Mouse (Mus musculus) Patski (cell line): Measurements from ENCODE around the gene Atf7ip. TPM values are rescaled to one million over a fixed set of nuclear protein-coding genes. Genes with fewer than 3 reads are reported as not detected.

Experiments
- ATAC-seq: fragments of 100-300 bp; one replicate; pipeline ENCODE4 v1.8.0; 2021
- CTCF ChIA-PET: fragments of 350-600 bp; sonication (Branson Sonifier 250); formaldehyde crosslinking; loops from one replicate; lab custom pipeline; 2022; ENCODE audit warnings: inconsistent platforms; lab: Charles Lee
- POLR2A ChIA-PET: fragments of 350-600 bp; sonication (Branson Sonifier 250); formaldehyde crosslinking; loops from one replicate; lab custom pipeline; 2022; ENCODE audit warnings: antibody characterized with exemption, inconsistent platforms; lab: Charles Lee
- DNase-seq: peaks from one replicate; pipeline ENCODE4 v3.0.0-alpha.2; 2011; ENCODE audit warnings: low read depth, low spot score
- H3K27me3 ChIP-seq: fragments of 371-371 bp; one replicate; pipeline ENCODE4 v1.5.1; 2021
- CTCF ChIP-seq: fragments of 100-300 bp; IDR thresholded peaks from one replicate; pipeline ENCODE4 v1.5.1; 2021
- in situ Hi-C: fragments of 300-500 bp; cut with MboI; formaldehyde crosslinking; loops from 3 replicates; pipeline ENCODE4 v1.11.1; 2018; ENCODE audit warnings: low pct_unique_long_range_greater_than_20kb, mixed read lengths
- polyA plus RNA-seq: library from polyadenylated mRNA; unstranded; gene quantifications from one replicate; pipeline ENCODE4 v1.2.3, GENCODE M21; 2021

Atf7ip gene
- polyA plus RNA-seq, 1 experiment from 2014 or later: 19.9 TPM

- no peak for ATAC-seq
- POLR2A ChIA-PET: no interaction called here
- in situ Hi-C loops: no loop called here
These were observed 8.2 kb upstream of the Atf7ip start for GRCm38 (mm10) chr6:136497744-136498143.

GRCm38 (mm10) chr6:136499292-136499977, 6.5 kb upstream of the Atf7ip start:
- TF ChIP-seq CTCF: no peak
- CTCF ChIA-PET: interaction anchor here (0.9 to 2.7 kb wide), 4 partner anchors 11 to 78 kb away, joined by 3 to 9 read pairs (median 3); no protein-coding TSS in a partner anchor
- in situ Hi-C loops: no loop called here
- DNase-seq (peak; percentile 46), ATAC-seq (peak; percentile 93)
- no peaks in the 10 kb centered on the region for H3K27me3 ChIP-seq
- POLR2A ChIA-PET: interaction anchor here (1.0 kb wide), 1 partner anchor 11 kb away, joined by 3 read pairs; no protein-coding TSS in a partner anchor

More at GRCm38 (mm10) chr6:136497744-136498143, 8.2 kb upstream of the Atf7ip start:
- CTCF ChIA-PET: interaction anchor here (0.7 to 1.3 kb wide), 2 partner anchors 10 to 38 kb away, joined by 3 read pairs; no protein-coding TSS in a partner anchor
- DNase-seq: no peak
- H3K27me3 ChIP-seq: no peaks in the 10 kb centered on the region
- no peak for TF ChIP-seq CTCF

- no peak for TF ChIP-seq CTCF
- H3K27me3 ChIP-seq: no peaks in the 10 kb centered on the region
- in situ Hi-C loops: no loop called here
- DNase-seq (no peak), ATAC-seq (no peak)
- ChIA-PET POLR2A (no interaction called here), CTCF (no interaction called here)
These were observed 2.7 kb downstream of the Atf7ip start for GRCm38 (mm10) chr6:136508652-136509051.

- H3K27me3 ChIP-seq: no peaks in the 10 kb centered on the region
- peak; percentile 73 for DNase-seq
- ChIA-PET CTCF (interaction anchor here (1.2 to 2.2 kb wide), 4 partner anchors 11 to 95 kb away, joined by 3 to 9 read pairs (median 5); partner anchors contain the start of gene E330021D16Rik), POLR2A (interaction anchor here (0.9 kb wide), 1 partner anchor 11 kb away, joined by 3 read pairs; no protein-coding TSS in a partner anchor)
- in situ Hi-C loops: no loop called here
- ATAC-seq: peak; percentile 95
- no peak for TF ChIP-seq CTCF
These were observed 5.0 kb downstream of the Atf7ip start for GRCm38 (mm10) chr6:136510945-136511344.

- CTCF ChIA-PET: interaction anchor here (1.2 kb wide), 1 partner anchor 42 kb away, joined by 4 read pairs; no protein-coding TSS in a partner anchor
- POLR2A ChIA-PET: interaction anchor here (0.8 kb wide), 1 partner anchor 12 kb away, joined by 3 read pairs; no protein-coding TSS in a partner anchor
- no peaks in the 10 kb centered on the region for H3K27me3 ChIP-seq
- ATAC-seq: no peak
- in situ Hi-C loops: no loop called here
- no peak for TF ChIP-seq CTCF
- DNase-seq: no peak
These were observed 6.4 kb downstream of the Atf7ip start for GRCm38 (mm10) chr6:136512351-136512750.

GRCm38 (mm10) chr6:136516626-136517025, 10.7 kb downstream of the Atf7ip start:
- no peak for TF ChIP-seq CTCF
- ATAC-seq (no peak), DNase-seq (no peak)
- ChIA-PET CTCF (interaction anchor here (4.1 kb wide), 1 partner anchor 50 kb away, joined by 12 read pairs; no protein-coding TSS in a partner anchor), POLR2A (no interaction called here)
- in situ Hi-C loops: loop anchor here (5.0 kb wide), 3 partner anchors 36 to 89 kb away; no protein-coding TSS in a partner anchor
- no peaks in the 10 kb centered on the region for H3K27me3 ChIP-seq

GRCm38 (mm10) chr6:136517221-136517620, 11.3 kb downstream of the Atf7ip start:
- ATAC-seq (no peak), DNase-seq (no peak)
- in situ Hi-C loops: loop anchor here (5.0 kb wide), 3 partner anchors 35 to 90 kb away; no protein-coding TSS in a partner anchor
- CTCF ChIA-PET: interaction anchor here (4.1 to 5.1 kb wide), 2 partner anchors 50 to 95 kb away, joined by 12 to 42 read pairs; no protein-coding TSS in a partner anchor
- no peak for TF ChIP-seq CTCF
- no peaks in the 10 kb centered on the region for H3K27me3 ChIP-seq
- POLR2A ChIA-PET: no interaction called here

- ChIA-PET CTCF (interaction anchor here (0.7 to 5.1 kb wide), 10 partner anchors 11 to 97 kb away, joined by 3 to 42 read pairs (median 3); no protein-coding TSS in a partner anchor), POLR2A (interaction anchor here (1.0 kb wide), 1 partner anchor 96 kb away, joined by 3 read pairs; no protein-coding TSS in a partner anchor)
- peak; percentile 97 for ATAC-seq
- DNase-seq: peak; percentile 91
- in situ Hi-C loops: loop anchor here (5.0 kb wide), 3 partner anchors 34 to 91 kb away; no protein-coding TSS in a partner anchor
- peak; percentile 57 for TF ChIP-seq CTCF
- H3K27me3 ChIP-seq: no peaks in the 10 kb centered on the region
These were observed 12.7 kb downstream of the Atf7ip start for GRCm38 (mm10) chr6:136518537-136519246.

GRCm38 (mm10) chr6:136519254-136519653, 13.3 kb downstream of the Atf7ip start:
- ChIA-PET CTCF (interaction anchor here (0.7 to 5.1 kb wide), 9 partner anchors 12 to 97 kb away, joined by 3 to 42 read pairs (median 3); no protein-coding TSS in a partner anchor), POLR2A (interaction anchor here (1.0 kb wide), 1 partner anchor 97 kb away, joined by 3 read pairs; no protein-coding TSS in a partner anchor)
- in situ Hi-C loops: loop anchor here (5.0 kb wide), 3 partner anchors 33 to 92 kb away; no protein-coding TSS in a partner anchor
- no peak for ATAC-seq
- DNase-seq: no peak
- peak; percentile 59 for TF ChIP-seq CTCF
- H3K27me3 ChIP-seq: no peaks in the 10 kb centered on the region

- CTCF ChIA-PET: interaction anchor here (2.8 to 5.1 kb wide), 3 partner anchors 34 to 98 kb away, joined by 12 to 42 read pairs (median 18); no protein-coding TSS in a partner anchor
- in situ Hi-C loops: no loop called here
- DNase-seq (no peak), ATAC-seq (no peak)
- no peaks in the 10 kb centered on the region for H3K27me3 ChIP-seq
- no peak for TF ChIP-seq CTCF
- POLR2A ChIA-PET: no interaction called here
These were observed 14.4 kb downstream of the Atf7ip start for GRCm38 (mm10) chr6:136520361-136520760.
